Mouse (Mus musculus): ENCODE measurements around the gene Agxt2. TPM values are rescaled to one million over a fixed set of nuclear protein-coding genes. Genes with fewer than 3 reads are reported as not detected.

The Agxt2 gene
- polyA plus RNA-seq (2014; fragmentation: Illumina TruSeq; extraction: RNeasy Lipid Tissue Mini Kit (QIAGEN cat#74804); ENCODE audit: low read depth, low replicate concordance) = 124 TPM

DNA sequence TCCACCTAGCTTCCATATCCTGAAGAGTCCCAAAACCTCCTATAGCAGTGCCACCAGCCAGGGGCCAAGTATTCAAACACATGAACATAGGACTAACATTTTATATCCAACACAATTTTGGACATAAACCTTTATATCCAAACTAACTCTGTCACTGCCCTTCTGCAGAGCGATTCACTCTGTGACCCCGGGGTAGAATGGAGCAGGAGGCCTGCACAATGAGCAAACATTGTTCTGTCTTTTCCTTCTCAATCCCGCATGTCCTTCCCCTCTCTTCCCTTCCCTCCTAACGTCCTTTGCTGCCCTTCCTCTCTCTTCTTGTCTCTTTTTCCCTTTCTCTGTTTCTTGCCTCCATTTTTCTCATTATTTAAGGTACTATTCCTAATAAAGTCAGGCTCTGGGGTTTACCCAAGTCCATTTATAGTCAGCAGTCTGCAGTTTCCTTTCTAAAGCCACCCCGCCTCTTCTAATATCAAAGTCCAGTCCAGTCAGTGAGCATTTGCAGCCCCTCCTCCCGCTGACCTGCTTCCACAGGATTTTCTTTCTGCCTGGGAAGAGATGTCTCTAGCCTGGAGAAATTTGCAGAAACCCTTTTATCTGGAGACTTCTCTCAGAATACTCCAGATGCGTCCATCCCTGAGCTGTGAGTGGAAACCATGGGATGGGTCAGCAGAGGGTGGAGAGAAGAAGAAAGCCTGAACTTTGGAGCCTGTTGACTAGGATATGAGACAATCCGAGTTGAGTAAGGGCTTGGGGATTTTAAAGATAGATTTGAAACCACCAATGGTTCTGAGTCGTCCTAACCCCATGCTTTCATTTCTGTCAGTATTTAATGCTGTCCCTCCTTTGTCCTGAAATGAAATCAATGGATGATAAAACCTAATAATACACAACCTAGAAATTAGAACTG lies at the start of gene Agxt2:
Gene Agxt2, plus strand, starts transcription at position 494 of the 910 bp plus-strand sequence.

DNA sequence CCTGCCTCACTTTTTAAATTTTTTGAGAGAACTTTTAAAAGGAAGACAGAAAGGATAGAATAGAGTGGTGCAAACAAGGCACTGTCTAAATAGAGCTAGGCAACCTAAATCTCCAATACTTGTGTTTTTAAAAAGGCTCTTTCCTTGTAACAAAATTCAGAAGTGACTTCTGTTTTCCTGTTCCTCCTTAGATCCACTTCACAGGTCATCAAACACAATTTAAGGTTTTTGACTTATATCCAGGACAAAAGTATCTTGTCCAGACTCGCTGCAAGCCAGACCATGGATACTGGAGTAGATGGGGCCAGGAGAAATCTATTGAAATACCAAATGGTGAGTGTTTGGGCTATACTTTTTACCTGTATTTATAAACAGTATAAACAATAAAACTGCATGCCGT lies 33.3 kb upstream of the Agxt2 start, which contains the start of gene Gm21973:
Gene Gm21973, plus strand, starts transcription at position 301 of the 400 bp plus-strand sequence.

Other genes starting within 250 kb of the Agxt2 start
- 413 TPM for gene Prlr, start 181.3 kb upstream of the Agxt2 start, polyA plus RNA-seq (2014; fragmentation: Illumina TruSeq; extraction: RNeasy Lipid Tissue Mini Kit (QIAGEN cat#74804); ENCODE audit: low read depth, low replicate concordance)
- not detected for gene Gm21973, start 33.2 kb upstream of the Agxt2 start, polyA plus RNA-seq (2014; fragmentation: Illumina TruSeq; extraction: RNeasy Lipid Tissue Mini Kit (QIAGEN cat#74804); ENCODE audit: low read depth, low replicate concordance)
- gene Dnajc21, start 112.0 kb downstream of the Agxt2 start, polyA plus RNA-seq (2014; fragmentation: Illumina TruSeq; extraction: RNeasy Lipid Tissue Mini Kit (QIAGEN cat#74804); ENCODE audit: low read depth, low replicate concordance) = 113 TPM
- gene Brix1, start 127.4 kb downstream of the Agxt2 start, polyA plus RNA-seq (2014; fragmentation: Illumina TruSeq; extraction: RNeasy Lipid Tissue Mini Kit (QIAGEN cat#74804); ENCODE audit: low read depth, low replicate concordance) = 131 TPM
- gene Rad1, start 127.5 kb downstream of the Agxt2 start, polyA plus RNA-seq (2014; fragmentation: Illumina TruSeq; extraction: RNeasy Lipid Tissue Mini Kit (QIAGEN cat#74804); ENCODE audit: low read depth, low replicate concordance) = 28.3 TPM
- not detected for gene Ttc23l, start 200.1 kb downstream of the Agxt2 start, polyA plus RNA-seq (2014; fragmentation: Illumina TruSeq; extraction: RNeasy Lipid Tissue Mini Kit (QIAGEN cat#74804); ENCODE audit: low read depth, low replicate concordance)